Mouse (Mus musculus) kidney, embryonic 16.5 days (tissue): ENCODE results near the gene Stard3. TPM values are rescaled to one million over a fixed set of nuclear protein-coding genes. Genes with fewer than 3 reads are reported as not detected.
A peak's percentile ranks its signal among the peaks of the same experiment; 100 is the strongest.

Experiments used
- ATAC-seq: fragments of 200-750 bp; cut with Nextera tagmentation; 2 replicates; pipeline ENCODE4 v1.8.0; 2017; ENCODE audit warnings: moderate TSS enrichment; ENCODE audit not compliant: low FRiP score, low TSS enrichment
- H3K27ac ChIP-seq: fragments of 300-500 bp; sonication (generic); 2 replicates; pipeline ENCODE4 v1.5.1; 2014; ENCODE audit warnings: low read length
- H3K27me3 ChIP-seq: fragments of 300-500 bp; sonication (generic); 2 replicates; pipeline ENCODE4 v1.6.1; 2014; ENCODE audit warnings: low read length, control low read depth, mixed read lengths; ENCODE audit not compliant: insufficient read depth
- H3K36me3 ChIP-seq: fragments of 300-500 bp; sonication (generic); 2 replicates; pipeline ENCODE4 v1.6.1; 2014; ENCODE audit warnings: low read length, control low read depth, mixed read lengths; ENCODE audit not compliant: insufficient read depth
- H3K4me1 ChIP-seq: fragments of 300-500 bp; sonication (generic); 2 replicates; pipeline ENCODE4 v1.6.1; 2014; ENCODE audit warnings: low read length, control low read depth, mixed read lengths; ENCODE audit not compliant: insufficient read depth
- H3K4me2 ChIP-seq: fragments of 300-500 bp; sonication (generic); replicated peaks from 2 replicates; pipeline ENCODE4 v1.6.1; 2014; ENCODE audit warnings: low read depth, low read length
- H3K4me3 ChIP-seq: fragments of 300-500 bp; sonication (generic); 2 replicates; pipeline ENCODE4 v1.5.1; 2014; ENCODE audit warnings: mild to moderate bottlenecking, low read length
- H3K9ac ChIP-seq: fragments of 300-500 bp; sonication (generic); replicated peaks from 2 replicates; pipeline ENCODE4 v1.6.1; 2014; ENCODE audit warnings: low read length
- H3K9me3 ChIP-seq: fragments of 300-500 bp; sonication (generic); 2 replicates; pipeline ENCODE4 v1.6.1; 2016; ENCODE audit warnings: low read length, control low read depth
- WGBS: fragments of 180-500 bp; shearing (Covaris S2); extraction: QIAGEN DNeasy Blood & Tissue Kit; methylation state at CpG from one replicate; pipeline ENCODE4 v1.1.7; 2014; 5-methylcytosine and 5-hydroxymethylcytosine counted together
- polyA plus RNA-seq: library from polyadenylated mRNA; unstranded; fragments of >200 nt; fragmentation: Nextera tagmentation; extraction: Ambion mirVana; gene quantifications from 2 replicates; pipeline ENCODE4 v1.2.1, GENCODE M21; 2015

Stard3 gene
- polyA plus RNA-seq, 1 experiment from 2014 or later: 62.0 TPM

GRCm38 (mm10) chr11:98406621-98407020 lies 48.5 kb downstream of the Stard3 start:
- no peak for ATAC-seq
- H3K36me3 ChIP-seq: no peaks in the 10 kb centered on the region
- H3K27me3 ChIP-seq: no peaks in the 10 kb centered on the region
- H3K4me3 ChIP-seq: no peak overlapping the region
- no peak overlapping the region for H3K9ac ChIP-seq
- no peak overlapping the region for H3K27ac ChIP-seq
- WGBS: 61% methylated on average over 6 of the region's 6 CpGs
- H3K9me3 ChIP-seq: no peaks in the 10 kb centered on the region
- H3K4me2 ChIP-seq: no peak overlapping the region
- peaks cover 22% of the 10 kb centered on the region for H3K4me1 ChIP-seq

GRCm38 (mm10) chr11:98408872-98409271 lies 50.7 kb downstream of the Stard3 start:
- no peaks in the 10 kb centered on the region for H3K36me3 ChIP-seq
- ATAC-seq: peak; percentile 69
- peak overlapping the region; percentile 94 for H3K27ac ChIP-seq
- WGBS: 28% methylated on average over 8 of the region's 8 CpGs
- H3K4me1 ChIP-seq: peaks cover 33% of the 10 kb centered on the region
- H3K4me3 ChIP-seq: peak overlapping the region; percentile 15
- H3K9ac ChIP-seq: peak overlapping the region; percentile 55
- H3K4me2 ChIP-seq: peak overlapping the region; percentile 50
- no peaks in the 10 kb centered on the region for H3K27me3 ChIP-seq
- H3K9me3 ChIP-seq: no peaks in the 10 kb centered on the region

GRCm38 (mm10) chr11:98409341-98409822 lies 51.2 kb downstream of the Stard3 start:
- peak overlapping the region; percentile 55 for H3K9ac ChIP-seq
- peak; percentile 71 for ATAC-seq
- H3K27me3 ChIP-seq: no peaks in the 10 kb centered on the region
- H3K4me1 ChIP-seq: peaks cover 38% of the 10 kb centered on the region
- no peaks in the 10 kb centered on the region for H3K36me3 ChIP-seq
- peak overlapping the region; percentile 15 for H3K4me3 ChIP-seq
- WGBS: 0% methylated on average over 10 of the region's 10 CpGs
- peak overlapping the region; percentile 50 for H3K4me2 ChIP-seq
- H3K9me3 ChIP-seq: no peaks in the 10 kb centered on the region
- peak overlapping the region; percentile 94 for H3K27ac ChIP-seq

GRCm38 (mm10) chr11:98412273-98412796 lies 54.2 kb downstream of the Stard3 start, which contains the start of gene Erbb2:
Erbb2 (plus strand) TSS chr11:98412470.
- Histone ChIP-seq H3K4me3 (peak within 1 kb of the TSS; percentile 98), H3K9ac (peak within 1 kb of the TSS; percentile 97), H3K4me1 (peaks cover 62% of the 10 kb centered on the region), H3K4me2 (peak within 1 kb of the TSS; percentile 82), H3K36me3 (no peaks in the 10 kb centered on the region), H3K9me3 (no peaks in the 10 kb centered on the region), H3K27me3 (no peaks in the 10 kb centered on the region), H3K27ac (peak within 1 kb of the TSS; percentile 98)
- 1% methylated on average over 38 of the region's 49 CpGs for WGBS
- peak; percentile 87 for ATAC-seq

- Histone ChIP-seq H3K9ac (peak overlapping the region; percentile 97), H3K4me2 (peak overlapping the region; percentile 82), H3K4me3 (peak overlapping the region; percentile 98), H3K27ac (peak overlapping the region; percentile 98), H3K9me3 (no peaks in the 10 kb centered on the region), H3K4me1 (peaks cover 65% of the 10 kb centered on the region), H3K36me3 (no peaks in the 10 kb centered on the region), H3K27me3 (no peaks in the 10 kb centered on the region)
- ATAC-seq: peak; percentile 36
- under 1% methylated on average over 40 of the region's 40 CpGs for WGBS
Observed at GRCm38 (mm10) chr11:98412797-98413301, 54.7 kb downstream of the Stard3 start.

GRCm38 (mm10) chr11:98413731-98414130 lies 55.6 kb downstream of the Stard3 start:
- peak overlapping the region; percentile 98 for H3K4me3 ChIP-seq
- 9% methylated on average over 7 of the region's 7 CpGs for WGBS
- H3K27me3 ChIP-seq: no peaks in the 10 kb centered on the region
- H3K9ac ChIP-seq: peak overlapping the region; percentile 97
- ATAC-seq: no peak
- H3K4me2 ChIP-seq: peak overlapping the region; percentile 82
- H3K36me3 ChIP-seq: no peaks in the 10 kb centered on the region
- peaks cover 70% of the 10 kb centered on the region for H3K4me1 ChIP-seq
- no peaks in the 10 kb centered on the region for H3K9me3 ChIP-seq
- peak overlapping the region; percentile 28 for H3K27ac ChIP-seq

- Histone ChIP-seq H3K4me1 (peaks cover 70% of the 10 kb centered on the region), H3K4me2 (peak overlapping the region; percentile 82), H3K9me3 (no peaks in the 10 kb centered on the region), H3K27ac (no peak overlapping the region), H3K36me3 (no peaks in the 10 kb centered on the region), H3K27me3 (no peaks in the 10 kb centered on the region), H3K4me3 (peak overlapping the region; percentile 98), H3K9ac (peak overlapping the region; percentile 97)
- ATAC-seq: no peak
- WGBS: 40% methylated on average over 2 of the region's 2 CpGs
Observed at GRCm38 (mm10) chr11:98414162-98414561, 56.0 kb downstream of the Stard3 start.

- Histone ChIP-seq H3K4me1 (peaks cover 59% of the 10 kb centered on the region), H3K9me3 (no peaks in the 10 kb centered on the region), H3K27ac (no peak overlapping the region), H3K27me3 (no peaks in the 10 kb centered on the region), H3K9ac (no peak overlapping the region), H3K4me3 (no peak overlapping the region), H3K4me2 (no peak overlapping the region), H3K36me3 (peaks cover 7% of the 10 kb centered on the region; the same call in 1 of the 2 replicates)
- no peak for ATAC-seq
- 84% methylated on average over 1 of the region's 1 CpGs for WGBS
Observed at GRCm38 (mm10) chr11:98417074-98417473, 58.9 kb downstream of the Stard3 start.

GRCm38 (mm10) chr11:98418273-98418672 lies 60.1 kb downstream of the Stard3 start:
- no peak overlapping the region for H3K4me2 ChIP-seq
- WGBS: 71% methylated on average over 6 of the region's 6 CpGs
- H3K36me3 ChIP-seq: peaks cover 16% of the 10 kb centered on the region
- no peak overlapping the region for H3K27ac ChIP-seq
- H3K9ac ChIP-seq: no peak overlapping the region
- no peak for ATAC-seq
- no peaks in the 10 kb centered on the region for H3K9me3 ChIP-seq
- H3K4me1 ChIP-seq: peaks cover 58% of the 10 kb centered on the region
- H3K27me3 ChIP-seq: no peaks in the 10 kb centered on the region
- H3K4me3 ChIP-seq: no peak overlapping the region

GRCm38 (mm10) chr11:98418939-98419547 lies 60.9 kb downstream of the Stard3 start:
- Histone ChIP-seq H3K4me2 (no peak overlapping the region), H3K9me3 (no peaks in the 10 kb centered on the region), H3K27ac (no peak overlapping the region), H3K4me1 (peaks cover 51% of the 10 kb centered on the region), H3K27me3 (no peaks in the 10 kb centered on the region), H3K9ac (no peak overlapping the region), H3K36me3 (peaks cover 22% of the 10 kb centered on the region), H3K4me3 (no peak overlapping the region)
- ATAC-seq: no peak
- 72% methylated on average over 10 of the region's 10 CpGs for WGBS
